Mouse (Mus musculus): ENCODE results near the gene Olfr147.

The Olfr147 gene

GRCm38 (mm10) chr9:38401398-38401797 lies at the start of gene Olfr147:
Gene Olfr147 (plus strand): TSS chr9:38401698.
- 78% methylated on average over 1 of the region's 1 CpGs for WGBS

- WGBS: 94% methylated on average over 2 of the region's 2 CpGs
Observed at GRCm38 (mm10) chr9:38366596-38366995, 34.9 kb upstream of the Olfr147 start, which contains the start of gene Olfr250. Gene Olfr250 (plus strand): TSS chr9:38366896.

GRCm38 (mm10) chr9:38376786-38377185 lies 24.7 kb upstream of the Olfr147 start, which contains the start of gene Olfr251:
Gene Olfr251 (plus strand): TSS chr9:38377086.
- 63% methylated on average over 2 of the region's 2 CpGs for WGBS

- WGBS: 87% methylated on average over 3 of the region's 3 CpGs
Observed at GRCm38 (mm10) chr9:38407502-38407901, 6.0 kb downstream of the Olfr147 start.

GRCm38 (mm10) chr9:38413502-38413901 lies 12.0 kb downstream of the Olfr147 start:
- WGBS: 95% methylated on average over 14 of the region's 14 CpGs

GRCm38 (mm10) chr9:38427026-38427425 lies 25.5 kb downstream of the Olfr147 start:
- WGBS: 57% methylated on average over 1 of the region's 1 CpGs

GRCm38 (mm10) chr9:38429155-38429554 lies 27.7 kb downstream of the Olfr147 start, which contains the start of gene Olfr901:
Gene Olfr901 (plus strand): TSS chr9:38429455.
- WGBS: 85% methylated on average over 1 of the region's 1 CpGs

- 85% methylated on average over 5 of the region's 5 CpGs for WGBS
Observed at GRCm38 (mm10) chr9:38447352-38447751, 45.9 kb downstream of the Olfr147 start, which contains the start of gene Olfr902. Gene Olfr902 (plus strand): TSS chr9:38447652.
